Mouse (Mus musculus) lung, embryonic 16.5 days (tissue): ENCODE measurements around the gene Gzf1. TPM values are rescaled to one million over a fixed set of nuclear protein-coding genes. Genes with fewer than 3 reads are reported as not detected.
A peak's percentile ranks its signal among the peaks of the same experiment; 100 is the strongest.

Experiments
- ATAC-seq: fragments of 200-750 bp; cut with Nextera tagmentation; 2 replicates; pipeline ENCODE4 v1.8.0; 2017; ENCODE audit warnings: low read depth, mild to moderate bottlenecking, moderate library complexity
- H3K27ac ChIP-seq: fragments of 300-500 bp; sonication (generic); 2 replicates; pipeline ENCODE4 v1.5.1; 2014; ENCODE audit warnings: mild to moderate bottlenecking, control low read depth, low read length
- H3K27me3 ChIP-seq: fragments of 300-500 bp; sonication (generic); 2 replicates; pipeline ENCODE4 v1.6.1; 2014; ENCODE audit warnings: low read depth, low read length, mixed read lengths; ENCODE audit not compliant: control insufficient read depth, insufficient read depth
- H3K36me3 ChIP-seq: fragments of 300-500 bp; sonication (generic); 2 replicates; pipeline ENCODE4 v1.6.1; 2014; ENCODE audit warnings: low read length; ENCODE audit not compliant: control insufficient read depth, insufficient read depth
- H3K4me1 ChIP-seq: fragments of 300-500 bp; sonication (generic); replicated peaks from 2 replicates; pipeline ENCODE4 v1.6.1; 2014; ENCODE audit warnings: low read length, mixed read lengths; ENCODE audit not compliant: control insufficient read depth, insufficient read depth
- H3K4me2 ChIP-seq: fragments of 300-500 bp; sonication (generic); 2 replicates; pipeline ENCODE4 v1.6.1; 2014; ENCODE audit warnings: low read depth, low read length, control low read depth
- H3K4me3 ChIP-seq: fragments of 300-500 bp; sonication (generic); 2 replicates; pipeline ENCODE4 v1.5.1; 2014; ENCODE audit warnings: mild to moderate bottlenecking, low read length, control low read depth
- H3K9ac ChIP-seq: fragments of 300-500 bp; sonication (generic); 2 replicates; pipeline ENCODE4 v1.6.1; 2014; ENCODE audit warnings: low read length, control low read depth
- H3K9me3 ChIP-seq: fragments of 300-500 bp; sonication (generic); 2 replicates; pipeline ENCODE4 v1.6.1; 2016; ENCODE audit warnings: low read length; ENCODE audit not compliant: control insufficient read depth
- WGBS: fragments of 180-500 bp; shearing (Covaris S2); extraction: QIAGEN DNeasy Blood & Tissue Kit; methylation state at CpG from one replicate; pipeline ENCODE4 v1.1.7; 2014; 5-methylcytosine and 5-hydroxymethylcytosine counted together
- polyA plus RNA-seq: library from polyadenylated mRNA; unstranded; fragments of >200 nt; fragmentation: Nextera tagmentation; extraction: Ambion mirVana; gene quantifications from 2 replicates; pipeline ENCODE4 v1.2.1, GENCODE M21; 2015

Gene Gzf1
- polyA plus RNA-seq, 1 experiment from 2014 or later, result 22.6 TPM

DNA sequence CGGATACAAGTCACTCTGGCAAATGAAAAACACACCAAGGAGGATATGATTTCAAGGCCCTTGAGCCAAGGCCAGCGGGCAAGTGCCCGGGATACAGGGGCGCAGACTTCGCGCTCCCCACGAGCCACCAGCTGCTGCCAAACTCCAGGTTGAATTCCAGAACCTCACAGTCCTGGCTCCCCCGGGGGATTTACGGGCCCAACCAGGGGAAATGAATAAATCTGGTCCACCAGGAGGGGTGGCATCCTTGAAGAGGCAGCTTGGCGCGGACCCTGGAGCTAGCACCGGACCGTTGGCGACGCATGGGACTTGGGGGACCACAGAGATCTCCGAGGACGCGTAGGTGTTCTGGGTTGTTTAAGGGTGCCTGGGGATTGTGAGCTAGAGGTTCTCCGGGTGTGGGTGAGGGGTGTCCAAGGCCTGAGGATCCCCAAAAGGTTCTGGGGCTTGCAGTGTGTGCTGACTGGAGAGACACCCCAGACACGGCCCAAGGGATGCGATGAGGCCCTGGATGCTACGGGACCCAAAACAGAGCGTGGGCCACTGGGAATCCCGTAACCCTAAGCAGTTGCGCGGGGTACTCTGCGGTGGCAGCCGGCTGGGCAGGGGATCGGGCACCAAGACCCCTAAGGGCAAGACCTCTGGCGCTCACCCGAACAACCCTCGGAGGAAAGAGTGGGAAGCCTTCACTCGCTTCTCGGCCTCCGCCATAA is 50.9 kb downstream of the Gzf1 start:
- no peak overlapping the region for H3K27ac ChIP-seq

DNA sequence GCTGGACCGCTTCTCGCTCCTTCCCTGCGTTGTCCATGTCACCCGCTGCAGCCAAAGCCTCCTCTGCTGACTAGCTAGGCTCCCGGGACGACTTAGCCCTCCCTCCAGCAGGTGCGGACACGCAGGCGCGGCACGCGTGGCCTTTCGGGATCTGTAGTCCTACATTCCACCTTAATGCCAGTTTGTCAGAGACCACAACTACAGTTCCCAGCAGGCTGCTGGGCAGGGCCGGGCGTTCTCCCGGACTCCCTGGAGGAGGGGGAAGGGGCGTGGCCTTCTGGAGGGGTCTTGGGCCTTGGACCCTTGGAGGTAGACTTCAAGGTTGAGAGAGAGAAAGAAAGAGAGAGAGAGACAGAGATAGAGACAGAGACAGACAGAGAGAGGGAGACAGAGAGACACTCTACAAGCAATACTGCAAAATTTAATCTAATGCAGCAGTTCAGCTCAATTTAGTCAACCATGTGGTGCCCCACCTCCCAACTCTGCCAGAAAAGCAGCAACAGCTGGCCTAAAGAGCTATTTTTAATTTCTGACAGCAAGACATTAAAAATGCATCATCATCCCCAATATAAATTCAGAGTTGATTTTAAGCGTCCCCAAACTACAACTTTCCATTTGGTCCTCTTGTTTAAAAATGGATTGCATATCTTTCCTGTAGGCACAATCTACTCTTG is 51.6 kb downstream of the Gzf1 start, which contains the start of gene Napb:
TSS of gene Napb (minus strand) at position 141 of the 674 bp plus-strand sequence.
- peak within 1 kb of the TSS; percentile 92 for H3K4me2 ChIP-seq
- ATAC-seq, result peak; percentile 100
- H3K9ac ChIP-seq, result peak within 1 kb of the TSS; percentile 83
- peaks cover 6% of the 10 kb centered on the region for H3K4me1 ChIP-seq
- no peaks in the 10 kb centered on the region for H3K36me3 ChIP-seq
- H3K27me3 ChIP-seq, result no peaks in the 10 kb centered on the region
- no peak within 1 kb of the TSS for H3K27ac ChIP-seq
- H3K9me3 ChIP-seq, result no peaks in the 10 kb centered on the region
- peak within 1 kb of the TSS; percentile 70 for H3K4me3 ChIP-seq
- WGBS, result 4% methylated on average over 18 of the region's 18 CpGs

More for the DNA sequence above, 50.9 kb downstream of the Gzf1 start:
- H3K4me1 ChIP-seq, result peaks cover 6% of the 10 kb centered on the region
- peak overlapping the region; percentile 83 for H3K9ac ChIP-seq
- WGBS, result under 1% methylated on average over 35 of the region's 35 CpGs
- H3K9me3 ChIP-seq, result no peaks in the 10 kb centered on the region
- peak overlapping the region; percentile 70 for H3K4me3 ChIP-seq
- no peaks in the 10 kb centered on the region for H3K27me3 ChIP-seq
- ATAC-seq, result peak; percentile 67
- H3K4me2 ChIP-seq, result peak overlapping the region; percentile 92
- H3K36me3 ChIP-seq, result no peaks in the 10 kb centered on the region

Other genes with a start within 250 kb of the Gzf1 start
- 38.3 and 40.2 TPM in 2 replicates for gene Cd93, start 237.5 kb upstream of the Gzf1 start, polyA plus RNA-seq
- 80.3 and 88.7 TPM in 2 replicates for gene Nxt1, start 8.4 kb upstream of the Gzf1 start, polyA plus RNA-seq
- 2.5 and 3.5 TPM in 2 replicates for gene Napb, start 51.4 kb downstream of the Gzf1 start, polyA plus RNA-seq
- not detected in 2 replicates for gene Cstl1, start 69.3 kb downstream of the Gzf1 start, polyA plus RNA-seq
- gene Cst11, start 90.5 kb downstream of the Gzf1 start, polyA plus RNA-seq, result not detected in 2 replicates
- not detected in 2 replicates for gene 8030411F24Rik, start 101.0 kb downstream of the Gzf1 start, polyA plus RNA-seq
- not detected in 2 replicates for gene Cst12, start 108.3 kb downstream of the Gzf1 start, polyA plus RNA-seq
- gene Cst8, start 117.8 kb downstream of the Gzf1 start, polyA plus RNA-seq, result not detected in 2 replicates
- gene Cst13, start 139.1 kb downstream of the Gzf1 start, polyA plus RNA-seq, result not detected in 2 replicates
- gene Cst9, start 154.1 kb downstream of the Gzf1 start, polyA plus RNA-seq, result 0.24 TPM in 1 of 2 replicates, not detected in the other
- not detected in 2 replicates for gene 9230104L09Rik, start 184.0 kb downstream of the Gzf1 start, polyA plus RNA-seq
- gene Cst3, start 194.7 kb downstream of the Gzf1 start, polyA plus RNA-seq, result 551 and 603 TPM in 2 replicates